Mouse (Mus musculus): Measurements from ENCODE around the gene Gm2a. TPM values are rescaled to one million over a fixed set of nuclear protein-coding genes. Genes with fewer than 3 reads are reported as not detected.
"Not testable (repeated sequence)": the region's sequence is repeated elsewhere in the genome, so short reads cannot be mapped to it uniquely, and the experiment has no call there.

Gm2a gene
- 1 to 10 TPM; 6.2 to 9.2 (median 7.5) TPM for total RNA-seq (2022)

DNA sequence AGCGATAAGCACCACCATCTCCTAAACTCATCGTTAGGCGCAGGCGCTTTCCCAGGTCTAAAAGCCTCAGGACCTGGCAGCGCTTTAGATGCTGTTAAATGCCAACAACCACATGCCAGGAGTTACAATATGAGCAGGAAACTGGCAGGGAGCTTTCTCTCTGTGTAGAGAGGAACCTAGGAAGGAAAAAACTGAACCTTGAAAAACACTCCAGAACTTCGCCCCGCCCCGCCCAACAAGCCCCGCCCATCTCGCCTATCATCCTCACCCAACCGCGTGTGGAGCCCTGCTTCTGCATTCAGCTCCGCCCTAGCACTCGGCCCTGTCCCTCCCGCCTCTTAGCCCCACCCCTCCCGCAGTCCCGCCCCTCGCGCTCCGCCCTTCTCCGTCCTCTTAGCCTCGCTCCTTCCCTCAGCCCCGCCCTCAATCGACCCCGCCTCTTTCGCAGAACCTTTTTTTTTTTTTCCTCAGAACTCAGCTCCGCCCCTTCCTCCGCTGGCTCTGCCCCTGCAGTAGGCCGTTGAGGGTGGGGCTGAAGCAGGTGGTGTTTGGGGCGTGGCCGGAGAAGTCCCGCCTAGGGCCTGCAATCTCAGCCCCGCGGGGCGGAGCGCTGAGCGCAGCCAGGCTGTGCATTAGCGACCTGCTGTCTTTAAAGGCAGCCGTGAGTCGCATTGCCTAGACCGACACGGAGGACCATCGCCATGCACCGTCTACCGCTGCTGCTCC is at the start of gene Gm2a:
Gene Gm2a (plus strand): TSS at position 653 of the 726 bp plus-strand sequence.
- DNase-seq (ENCODE audit: low spot score in 2 of 2), result peak; percentile 88 to 92

DNA sequence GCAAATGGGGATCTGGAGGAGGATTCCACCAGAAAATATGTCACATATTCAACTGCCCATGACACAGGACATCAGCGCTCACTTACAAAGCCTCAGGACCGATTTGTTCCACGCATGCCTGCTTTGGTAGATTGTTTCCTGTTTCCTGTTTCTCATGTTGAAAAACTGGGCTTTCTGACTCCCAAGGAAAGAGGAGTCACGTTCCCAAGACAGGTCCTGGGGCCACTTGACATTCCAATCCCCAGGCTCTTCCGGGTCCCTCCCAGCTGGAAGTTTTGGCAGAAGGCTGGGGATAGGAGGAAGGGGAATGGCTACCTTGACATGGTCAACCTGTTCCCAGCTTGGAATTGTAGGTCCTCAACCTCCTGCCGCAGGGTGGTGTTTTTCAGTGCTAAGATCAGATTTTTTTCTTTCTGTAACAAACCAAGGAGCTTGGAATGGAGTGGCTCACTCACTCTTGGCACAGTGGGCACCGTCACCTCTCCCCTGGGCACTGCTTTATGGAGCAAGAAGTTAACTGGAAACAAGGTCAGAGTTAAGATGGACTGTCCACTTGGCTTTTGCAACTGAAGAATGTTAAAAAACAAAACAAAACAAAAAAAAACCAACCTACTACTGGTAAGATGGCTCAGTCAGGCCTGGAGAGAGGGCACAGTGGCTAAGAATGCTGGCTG is 46.9 kb upstream of the Gm2a start:
- no peak for DNase-seq (ENCODE audit: low spot score in 2 of 2)

DNA sequence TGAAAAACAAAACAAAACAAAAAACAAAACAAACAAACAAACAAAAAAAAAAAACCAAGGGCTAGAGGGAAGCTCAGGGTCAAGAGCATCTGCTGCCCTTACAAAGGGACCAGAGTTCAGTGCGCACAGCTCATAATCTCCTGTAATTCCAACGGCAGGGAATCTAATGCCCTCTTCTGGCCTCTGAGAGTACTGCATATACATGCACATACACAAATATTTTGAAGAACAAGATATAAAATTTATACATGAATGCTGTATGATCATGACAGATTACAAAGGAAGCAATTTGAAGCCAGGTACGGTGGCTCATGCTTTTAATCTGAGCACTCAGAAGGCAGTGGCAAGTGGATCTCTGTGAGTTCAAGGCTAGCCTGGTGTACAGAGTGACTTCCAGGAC is 40.4 kb upstream of the Gm2a start:
- DNase-seq (ENCODE audit: low spot score in 2 of 2), result no peak

DNA sequence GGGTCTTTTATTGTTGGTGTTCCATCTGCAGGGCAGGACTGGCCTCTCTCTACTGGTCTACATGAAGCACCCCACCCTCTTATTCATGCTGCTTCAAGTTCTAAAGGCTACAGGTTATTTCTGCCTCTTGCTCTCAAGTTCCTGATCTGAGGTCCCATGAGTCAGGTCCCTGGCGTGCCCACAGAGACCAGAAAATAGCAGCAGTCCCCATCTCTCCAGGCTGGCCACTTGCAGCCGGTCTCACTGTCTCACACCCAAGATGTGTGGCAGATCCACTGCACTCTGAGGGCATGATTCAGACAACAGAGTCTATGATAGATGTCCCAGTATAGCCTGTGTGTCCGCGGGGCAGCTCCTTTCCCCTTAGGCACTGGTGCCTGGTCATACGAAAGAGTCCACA is 37.1 kb upstream of the Gm2a start:
- DNase-seq (ENCODE audit: low spot score in 2 of 2), result peak in 1 of 2 experiments; percentile 52

DNA sequence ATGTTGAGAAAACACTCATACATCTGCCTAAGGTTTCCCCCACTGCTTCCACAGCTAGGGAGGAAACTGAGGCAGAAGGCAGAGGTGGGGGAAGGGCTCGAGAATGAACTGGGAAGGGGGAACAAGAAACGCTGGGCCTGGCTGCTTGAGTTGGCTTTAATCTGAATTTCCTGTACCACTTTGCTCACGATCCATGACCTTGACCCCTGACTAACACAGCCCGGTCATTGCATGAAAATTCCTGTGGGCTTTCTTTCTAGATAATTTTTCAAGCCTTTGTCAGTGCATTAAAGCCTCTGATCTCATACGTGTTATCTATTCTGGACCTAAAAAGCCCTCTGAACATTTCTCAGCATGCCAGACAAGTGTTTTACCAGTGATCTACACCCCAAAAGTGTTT is 35.1 kb upstream of the Gm2a start:
- DNase-seq (ENCODE audit: low spot score in 2 of 2), result no peak

DNA sequence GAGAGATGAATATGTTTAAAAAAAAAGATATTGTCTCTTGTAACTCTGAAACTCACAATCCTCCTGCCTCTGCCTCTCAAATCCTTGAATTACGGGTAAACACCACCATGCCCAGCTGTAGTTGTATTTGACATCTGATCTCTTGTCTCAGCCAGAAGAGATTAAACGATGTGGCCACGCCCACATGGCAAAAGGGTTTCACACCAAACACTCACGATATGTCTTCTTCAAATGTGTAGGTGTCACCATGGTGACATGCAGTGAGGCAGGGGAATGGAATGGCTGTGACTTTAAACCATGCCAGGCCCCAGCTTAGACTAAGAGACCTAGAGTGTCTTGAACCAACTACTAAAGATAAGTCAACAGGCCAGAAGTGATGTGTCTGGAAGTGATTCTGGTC is 31.0 kb upstream of the Gm2a start:
- DNase-seq (ENCODE audit: low spot score in 2 of 2), result no peak

DNA sequence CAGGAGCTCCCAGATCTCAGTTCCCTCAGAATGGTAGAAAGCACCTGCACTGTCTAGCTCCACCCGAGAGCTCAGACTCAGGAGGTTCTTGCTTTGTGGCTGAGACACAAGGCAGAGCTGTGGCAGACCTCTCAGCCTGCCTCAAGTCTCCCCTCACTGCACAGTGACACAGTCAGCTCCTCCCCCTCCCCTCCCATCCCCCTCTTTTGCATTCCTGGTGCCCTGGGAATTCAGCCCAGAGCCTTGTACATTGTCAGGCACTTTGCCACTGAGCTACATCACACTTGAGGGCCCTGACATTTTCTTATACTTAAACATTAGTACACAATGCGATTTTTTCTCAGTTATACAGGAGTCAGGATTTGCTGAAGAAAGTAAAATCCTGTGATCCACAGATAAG is 28.9 kb upstream of the Gm2a start:
- no peak for DNase-seq (ENCODE audit: low spot score in 2 of 2)

DNA sequence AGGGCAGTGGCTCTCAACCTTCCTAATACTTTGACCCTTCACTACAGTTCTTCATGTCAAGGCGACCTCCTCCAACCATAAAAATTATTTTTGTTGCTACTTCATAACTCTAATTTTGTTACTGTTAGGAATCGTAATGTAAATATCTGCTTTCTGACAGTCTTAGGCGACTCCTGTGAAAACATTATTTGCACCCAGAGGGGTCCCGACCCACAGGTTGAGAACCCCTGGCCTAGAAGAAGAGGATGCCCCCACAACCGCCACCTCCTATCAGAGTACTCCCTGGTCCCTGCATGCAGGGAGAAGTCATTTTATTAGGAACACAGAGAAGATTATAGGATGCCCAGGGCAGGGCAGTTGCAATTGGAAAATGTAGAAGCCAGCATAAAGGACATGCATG is 26.6 kb upstream of the Gm2a start:
- DNase-seq (ENCODE audit: low spot score in 2 of 2), result no peak

DNA sequence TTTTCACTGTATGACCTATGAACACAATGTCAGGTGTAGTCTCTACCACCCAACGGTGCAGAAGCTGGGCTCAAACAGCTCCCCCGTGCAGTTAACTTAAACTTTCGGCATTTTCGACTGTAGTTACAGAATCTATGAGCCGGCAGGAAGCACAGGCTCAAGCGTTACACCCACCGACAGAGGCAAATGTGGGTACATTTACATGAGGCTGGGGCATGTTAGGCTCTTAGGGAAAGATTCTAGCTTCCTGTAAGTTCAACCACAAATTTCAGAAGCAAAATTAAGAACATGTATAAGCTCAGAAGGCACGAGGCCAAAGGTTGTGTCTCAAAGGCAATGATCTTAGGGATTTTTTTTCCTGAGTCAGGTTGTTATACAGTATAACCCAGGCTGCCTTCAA is 25.4 kb upstream of the Gm2a start:
- DNase-seq (ENCODE audit: low spot score in 2 of 2), result no peak

DNA sequence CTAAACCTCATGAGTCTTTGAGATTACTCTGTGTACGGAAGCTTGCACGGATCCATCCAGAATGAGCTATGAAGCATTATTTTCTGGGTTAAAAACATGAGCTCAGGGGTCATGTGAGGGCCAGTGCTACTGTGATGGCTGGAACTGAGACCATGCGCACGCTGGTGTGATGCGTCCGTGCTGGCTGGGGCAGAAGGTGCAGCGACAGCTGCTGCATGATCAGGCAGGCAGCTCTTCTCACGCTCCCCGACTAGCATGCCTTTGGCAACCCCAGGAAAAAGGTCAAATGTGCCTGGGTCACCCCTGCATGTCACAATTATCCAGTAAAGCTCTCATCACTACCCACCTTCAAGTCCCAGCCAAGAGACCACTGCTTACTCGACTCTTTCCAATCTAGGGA is 24.7 kb upstream of the Gm2a start:
- DNase-seq (ENCODE audit: low spot score in 2 of 2), result peak; percentile 30 to 32

DNA sequence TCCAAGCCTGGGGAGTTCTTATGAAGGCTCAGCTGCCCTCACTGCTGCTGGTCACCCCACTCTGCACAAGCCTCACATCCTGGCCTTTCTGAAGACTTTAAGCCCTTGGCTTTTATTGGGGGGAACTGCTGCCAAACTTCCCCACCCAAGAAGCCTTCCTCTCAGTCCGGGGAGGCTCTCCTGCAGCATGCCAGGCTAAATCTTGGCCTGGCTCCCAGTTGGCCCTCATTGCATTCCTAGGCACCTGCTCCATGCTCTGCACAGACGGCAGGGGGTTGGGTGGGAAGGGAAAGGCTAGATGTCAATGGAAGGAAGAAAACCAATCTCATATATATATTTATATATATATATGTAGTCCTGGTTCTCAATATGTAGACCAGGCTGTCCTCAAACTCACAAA is 22.3 kb upstream of the Gm2a start:
- peak in 1 of 2 experiments; percentile 45 for DNase-seq (ENCODE audit: low spot score in 2 of 2)

DNA sequence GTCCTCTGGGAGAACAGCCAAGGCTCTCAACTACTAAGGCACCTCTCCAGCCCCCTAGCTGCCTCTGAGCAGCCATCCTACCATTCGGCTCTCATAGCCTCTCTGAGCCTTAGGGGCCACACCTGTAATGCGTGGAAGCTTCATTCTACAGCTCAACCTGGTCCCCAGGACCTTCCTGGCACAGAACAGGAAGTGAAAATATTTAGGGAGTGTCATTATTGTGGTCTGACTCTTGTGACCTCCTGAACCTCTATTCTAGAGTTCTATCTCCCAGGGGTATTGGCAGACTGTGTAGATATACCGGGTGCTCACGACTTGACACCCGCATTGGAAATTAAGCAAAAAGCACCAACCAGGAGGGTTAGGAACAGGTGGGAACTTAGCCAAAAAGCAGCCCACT is 21.7 kb upstream of the Gm2a start:
- no peak for DNase-seq (ENCODE audit: low spot score in 2 of 2)

DNA sequence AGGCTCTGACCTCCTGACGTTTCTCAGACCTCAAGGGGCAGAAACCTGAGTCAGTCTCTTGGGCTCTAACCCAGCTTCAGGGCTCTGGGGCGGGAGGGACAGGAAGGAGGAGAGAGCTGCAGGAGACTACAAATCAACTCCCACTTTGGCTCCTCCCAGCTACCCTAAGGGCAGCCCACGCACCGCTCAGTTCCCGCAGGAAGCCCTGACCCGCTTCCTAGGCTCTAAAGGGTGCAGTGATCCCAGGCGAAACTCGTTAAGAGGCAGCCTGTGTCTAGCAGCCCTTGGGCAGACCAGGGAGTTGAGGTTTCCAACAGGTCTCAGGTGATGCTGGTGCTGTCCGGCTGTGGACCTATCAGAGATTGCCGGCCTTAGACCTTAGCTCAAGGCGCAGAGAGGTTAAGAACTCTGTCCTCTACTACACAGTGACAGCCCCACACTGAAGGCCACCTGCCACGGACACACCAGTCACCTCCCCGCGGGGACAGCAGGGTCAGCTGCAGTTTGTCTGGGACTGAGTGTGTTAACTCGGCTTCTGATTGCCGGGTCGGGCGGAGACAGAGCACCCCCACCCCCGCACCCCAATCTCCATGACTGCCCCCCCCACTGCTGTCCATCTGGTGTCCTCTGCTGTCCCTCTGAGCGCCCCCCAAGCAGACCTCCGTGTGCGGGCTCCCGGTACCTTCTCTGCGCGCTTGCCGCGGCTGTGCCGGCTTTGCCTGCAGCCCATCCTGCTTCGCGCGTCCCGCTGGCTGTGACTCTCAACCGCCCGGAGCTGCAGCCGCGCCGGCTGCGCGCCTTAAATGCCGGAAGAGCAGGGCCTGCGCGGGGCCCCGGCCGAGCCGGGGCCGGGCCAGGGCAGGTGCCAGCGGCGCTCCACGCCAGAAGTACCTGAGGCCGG is 20.3 kb upstream of the Gm2a start, which contains the start of gene Ccdc69:
Gene Ccdc69 (minus strand): TSS at position 801 of the 901 bp plus-strand sequence.
- peak; percentile 67 to 73 for DNase-seq (ENCODE audit: low spot score in 2 of 2)

DNA sequence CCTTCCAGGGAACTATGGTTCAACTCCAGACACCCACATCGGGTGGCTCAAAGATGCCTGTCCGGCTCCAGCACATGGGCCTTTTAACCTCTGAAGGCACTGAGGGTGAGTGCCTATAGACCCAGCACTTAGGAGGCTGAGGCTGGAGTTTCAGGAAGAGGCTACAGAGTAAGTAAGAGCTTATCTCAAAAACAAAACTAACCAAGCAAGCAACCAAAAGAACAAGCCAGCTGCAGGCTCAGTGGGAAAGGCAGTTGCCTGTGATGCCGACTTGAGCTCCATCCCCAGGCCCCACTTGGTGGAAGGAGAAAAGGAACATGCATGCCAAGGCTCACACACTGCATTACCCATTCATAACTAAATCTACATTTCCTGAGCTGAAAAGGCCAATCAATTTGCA is 19.4 kb upstream of the Gm2a start:
- DNase-seq (ENCODE audit: low spot score in 2 of 2), result no peak

DNA sequence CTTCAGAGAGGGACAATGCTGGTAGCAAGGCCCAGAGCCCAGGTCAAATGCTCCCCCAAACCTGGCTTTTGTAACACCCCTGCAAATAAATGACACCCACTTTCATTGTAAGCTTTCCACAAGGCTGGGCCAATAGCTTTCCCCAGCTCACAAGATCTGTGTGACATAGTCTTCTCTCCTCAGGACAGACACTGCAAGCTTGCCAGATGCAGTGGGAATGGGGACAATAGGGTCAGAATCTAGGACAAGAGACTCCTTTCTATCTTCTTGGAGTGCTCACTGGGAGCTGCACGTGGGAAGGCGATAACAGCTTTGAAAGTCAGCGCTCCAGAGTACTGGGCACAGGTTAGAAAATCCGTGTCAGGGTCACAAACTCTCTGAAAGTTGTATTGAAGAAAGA is 18.7 kb upstream of the Gm2a start:
- DNase-seq (ENCODE audit: low spot score in 2 of 2), result no peak

DNA sequence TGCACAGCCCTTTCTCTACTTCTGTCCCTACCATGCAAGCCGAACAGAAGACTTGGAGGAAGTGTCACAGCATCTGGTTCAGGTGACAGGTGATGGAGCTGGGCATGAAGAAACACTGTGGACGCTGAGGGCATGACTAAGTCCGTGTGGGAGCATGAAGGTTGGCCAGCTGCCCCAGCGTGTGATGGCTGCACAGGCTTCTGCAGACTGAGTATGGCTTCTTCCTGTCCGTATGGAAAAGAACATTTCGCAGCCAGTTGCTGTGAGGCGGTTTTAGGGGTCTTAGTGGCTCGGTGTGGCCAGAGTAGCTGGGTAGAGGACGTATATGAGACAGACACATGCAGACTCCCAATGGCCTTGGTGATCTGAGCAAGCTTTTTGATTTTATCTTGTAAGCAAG is 16.7 kb upstream of the Gm2a start:
- DNase-seq (ENCODE audit: low spot score in 2 of 2), result no peak

DNA sequence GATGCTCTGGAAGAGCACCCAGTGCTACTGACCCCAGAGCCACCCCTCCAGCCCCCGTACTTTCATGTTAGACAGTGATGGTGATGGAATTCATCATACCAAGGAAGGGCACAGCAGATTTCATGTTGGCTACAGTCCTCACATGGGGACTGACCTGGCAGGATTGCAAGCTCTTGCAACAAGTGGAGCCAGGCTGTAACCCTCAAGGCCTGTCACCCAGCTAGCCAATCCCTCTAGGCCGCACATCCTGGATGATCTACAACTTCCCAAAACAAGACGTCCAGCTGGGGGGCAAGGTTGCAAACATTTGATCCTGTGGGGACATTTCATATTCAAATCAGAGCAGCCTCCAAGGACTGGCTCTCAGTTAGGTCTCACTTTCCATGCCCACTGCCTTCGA is 13.3 kb upstream of the Gm2a start:
- peak in 1 of 2 experiments; percentile 27 for DNase-seq (ENCODE audit: low spot score in 2 of 2)

DNA sequence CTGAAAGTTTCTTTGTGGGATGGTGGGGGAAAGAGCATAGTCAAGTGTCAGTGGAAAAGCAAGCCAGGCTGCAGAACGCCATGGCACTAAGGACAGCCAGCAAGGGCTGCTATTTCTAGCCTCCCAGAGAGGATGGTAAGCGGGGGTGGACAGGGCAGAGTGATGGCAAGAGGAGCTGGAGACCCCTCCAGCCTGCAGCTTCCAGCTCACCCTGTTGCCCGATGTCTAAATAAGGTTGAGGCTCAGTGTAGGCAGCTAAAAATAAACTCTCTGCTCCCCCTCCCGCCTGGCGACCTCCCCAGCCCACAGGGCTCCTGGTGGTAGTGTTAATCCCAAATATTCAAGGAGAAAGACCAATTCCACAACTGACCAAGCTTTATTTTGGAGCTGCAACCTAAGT is 12.5 kb upstream of the Gm2a start:
- DNase-seq (ENCODE audit: low spot score in 2 of 2), result peak; percentile 25 to 53

DNA sequence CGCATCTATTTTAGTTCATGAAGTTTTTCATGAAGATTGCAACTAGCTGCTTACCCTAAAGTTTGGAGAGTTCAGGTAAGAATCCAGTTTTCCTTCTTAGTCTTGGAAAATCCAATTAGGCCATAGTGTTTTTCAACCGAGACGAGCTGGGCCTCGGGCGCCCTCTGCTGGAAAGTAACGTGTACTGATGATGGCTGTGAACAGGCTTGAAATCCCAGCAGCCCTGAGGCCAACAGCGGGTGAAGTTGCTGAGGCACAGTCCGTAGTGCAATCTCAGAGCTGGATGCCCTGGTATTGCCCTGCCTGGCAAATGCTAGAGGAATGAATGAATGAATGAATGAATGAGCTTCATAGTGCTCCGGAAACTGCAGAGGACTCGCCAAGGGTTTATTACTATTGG is 10.9 kb upstream of the Gm2a start:
- peak; percentile 30 to 41 for DNase-seq (ENCODE audit: low spot score in 2 of 2)

DNA sequence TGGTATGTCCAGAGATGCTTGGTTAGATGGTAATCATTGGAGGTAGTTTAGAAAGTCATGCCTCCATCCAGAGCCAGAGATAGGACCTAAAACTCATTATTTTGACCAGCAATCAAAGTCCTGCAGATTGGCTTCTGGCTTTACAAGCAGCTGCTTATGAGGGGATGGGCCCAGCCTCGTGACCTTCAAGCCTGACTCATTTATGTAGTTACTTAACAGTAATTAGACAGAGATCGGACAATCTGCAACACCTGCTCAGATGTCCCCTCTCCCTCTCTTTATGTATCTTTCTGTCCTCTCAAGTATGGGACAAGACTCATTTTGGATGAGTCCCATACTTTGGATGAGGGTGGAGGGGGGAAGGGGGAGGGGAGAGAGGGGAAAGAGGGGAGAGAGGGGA is 8.0 kb upstream of the Gm2a start:
- DNase-seq (ENCODE audit: low spot score in 2 of 2), result no peak

DNA sequence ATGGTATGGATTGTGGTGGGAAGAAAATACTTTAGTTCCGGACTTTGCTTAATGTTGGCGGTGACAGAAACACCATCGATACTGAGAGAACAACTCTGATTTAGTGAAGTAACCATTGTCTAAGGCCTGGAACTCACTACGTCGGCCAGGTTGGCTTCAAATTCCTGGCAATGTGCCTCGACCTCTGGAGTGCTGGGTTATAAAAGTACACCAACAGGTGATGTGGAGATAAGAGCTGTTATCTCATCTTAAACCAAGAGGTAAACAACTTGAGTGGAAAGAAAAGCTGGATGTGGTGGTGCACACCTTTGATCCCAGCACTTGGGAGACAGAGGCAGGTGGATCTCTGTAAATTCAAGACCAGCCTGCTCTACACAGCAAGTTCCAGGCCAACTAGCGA is 4.8 kb upstream of the Gm2a start:
- DNase-seq (ENCODE audit: low spot score in 2 of 2), result no peak

DNA sequence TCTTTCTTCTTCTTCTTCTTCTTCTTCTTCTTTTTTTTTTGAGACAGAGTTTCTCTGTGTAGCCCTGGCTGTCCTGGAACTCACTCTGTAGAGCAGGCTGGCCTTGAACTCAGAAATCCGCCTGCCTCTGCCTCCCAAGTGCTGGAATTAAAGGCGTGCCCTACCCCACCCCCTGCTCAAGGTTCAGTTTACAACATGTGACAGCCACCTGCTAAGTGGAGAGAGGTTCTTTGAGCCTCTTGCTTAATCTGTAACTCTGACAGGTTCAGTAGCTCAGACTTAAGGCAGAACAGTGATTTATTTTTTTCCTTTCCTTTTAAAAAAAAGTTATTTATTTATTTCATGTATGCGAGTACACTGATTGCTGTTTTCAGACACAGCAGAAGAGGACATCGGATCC is 1.6 kb upstream of the Gm2a start:
- DNase-seq (ENCODE audit: low spot score in 2 of 2), result not testable (repeated sequence)
